Mouse (Mus musculus): Measurements from ENCODE around the gene Kirrel3. TPM values are rescaled to one million over a fixed set of nuclear protein-coding genes. Genes with fewer than 3 reads are reported as not detected.

Kirrel3 gene
- polyA plus RNA-seq (2014; fragmentation: Nextera tagmentation; extraction: Ambion mirVana) = 3.2 and 4.0 TPM in 2 replicates

DNA sequence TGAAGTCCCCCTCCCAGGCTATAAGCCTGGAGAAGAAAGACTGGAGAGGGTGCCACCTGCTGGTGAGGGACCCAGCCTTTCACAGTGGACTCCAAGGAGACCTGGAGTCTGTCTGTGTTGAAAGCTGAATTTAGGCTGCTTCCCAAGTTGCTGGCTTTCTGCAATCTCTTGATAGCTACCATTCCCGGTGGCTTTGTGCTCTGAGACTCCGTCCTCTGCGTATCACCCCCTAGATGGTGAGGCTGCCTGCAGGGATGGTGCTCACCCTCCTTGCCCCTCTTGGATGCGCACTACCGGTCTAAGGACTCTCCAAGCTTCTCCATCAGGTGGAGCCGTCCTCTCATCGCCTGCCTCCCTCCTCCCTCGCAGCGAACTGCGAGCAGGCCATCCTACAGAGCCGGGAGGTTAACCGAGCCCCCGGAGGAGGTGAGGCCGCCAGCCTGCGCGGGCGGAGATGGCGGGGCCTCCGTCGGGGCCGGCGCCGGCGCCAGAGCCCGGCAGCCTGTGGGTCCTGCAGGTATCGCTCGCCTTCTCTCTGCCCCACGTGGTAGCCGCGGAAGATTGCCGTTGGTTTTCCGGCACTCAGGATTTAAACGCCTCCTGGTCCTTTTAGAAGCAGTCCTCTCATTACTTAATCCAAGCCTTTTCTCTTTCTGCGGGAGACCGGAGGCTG, at the start of gene Kirrel3:
Gene Kirrel3 (plus strand): TSS at position 136 of the 673 bp plus-strand sequence.
- H3K4me2 ChIP-seq (replicated peaks; ENCODE audit: low read depth, low read length) = peak within 1 kb of the TSS; percentile 93
- 0% methylated on average over 35 of the region's 35 CpGs for WGBS
- ATAC-seq (ENCODE audit: low FRiP score, low TSS enrichment) = peak; percentile 83
- no peak within 1 kb of the TSS for H3K27ac ChIP-seq (ENCODE audit: low read depth, low read length)
- H3K36me3 ChIP-seq (ENCODE audit: control insufficient read depth, insufficient read depth, low read length) = no peaks in the 10 kb centered on the region
- no peaks in the 10 kb centered on the region for H3K9me3 ChIP-seq (ENCODE audit: control insufficient read depth, low read length)
- H3K4me1 ChIP-seq (ENCODE audit: control insufficient read depth, insufficient read depth, low read length) = peaks cover 3% of the 10 kb centered on the region
- peak within 1 kb of the TSS; percentile 49 for H3K4me3 ChIP-seq (ENCODE audit: low read length)
- peak within 1 kb of the TSS; percentile 51; the same call in 1 of the 2 replicates for H3K9ac ChIP-seq (ENCODE audit: low read depth, low read length)
- peaks cover 19% of the 10 kb centered on the region; the same call in 1 of the 2 replicates for H3K27me3 ChIP-seq (ENCODE audit: control insufficient read depth, insufficient read depth, low read length)

DNA sequence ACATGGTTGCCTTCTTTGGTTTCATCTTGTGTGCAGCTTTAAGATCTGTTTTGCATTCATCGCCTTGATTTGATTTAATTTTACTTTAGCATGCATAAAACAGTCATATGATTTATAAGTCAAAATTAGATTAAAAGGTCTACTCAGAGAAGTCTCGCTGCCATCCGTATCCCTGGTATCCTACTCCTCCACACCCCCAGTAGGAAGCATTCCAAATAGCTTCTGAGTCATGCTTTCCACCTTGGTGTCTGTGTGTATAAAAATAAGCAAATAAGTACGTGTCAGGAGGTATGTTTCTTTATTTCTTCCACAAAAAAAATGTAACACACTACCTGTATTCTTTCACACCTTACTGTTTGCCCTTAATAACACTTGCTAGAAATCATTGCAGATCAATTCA, 45.0 kb upstream of the Kirrel3 start:
- Histone ChIP-seq H3K36me3 (ENCODE audit: control insufficient read depth, insufficient read depth, low read length) (no peaks in the 10 kb centered on the region), H3K4me3 (ENCODE audit: low read length) (no peak overlapping the region), H3K9me3 (ENCODE audit: control insufficient read depth, low read length) (no peaks in the 10 kb centered on the region), H3K27ac (ENCODE audit: low read depth, low read length) (no peak overlapping the region), H3K4me2 (replicated peaks; ENCODE audit: low read depth, low read length) (no peak overlapping the region), H3K9ac (ENCODE audit: low read depth, low read length) (no peak overlapping the region), H3K27me3 (ENCODE audit: control insufficient read depth, insufficient read depth, low read length) (no peaks in the 10 kb centered on the region), H3K4me1 (ENCODE audit: control insufficient read depth, insufficient read depth, low read length) (no peaks in the 10 kb centered on the region)
- ATAC-seq (ENCODE audit: low FRiP score, low TSS enrichment) = no peak
- 78% methylated on average over 4 of the region's 4 CpGs for WGBS

DNA sequence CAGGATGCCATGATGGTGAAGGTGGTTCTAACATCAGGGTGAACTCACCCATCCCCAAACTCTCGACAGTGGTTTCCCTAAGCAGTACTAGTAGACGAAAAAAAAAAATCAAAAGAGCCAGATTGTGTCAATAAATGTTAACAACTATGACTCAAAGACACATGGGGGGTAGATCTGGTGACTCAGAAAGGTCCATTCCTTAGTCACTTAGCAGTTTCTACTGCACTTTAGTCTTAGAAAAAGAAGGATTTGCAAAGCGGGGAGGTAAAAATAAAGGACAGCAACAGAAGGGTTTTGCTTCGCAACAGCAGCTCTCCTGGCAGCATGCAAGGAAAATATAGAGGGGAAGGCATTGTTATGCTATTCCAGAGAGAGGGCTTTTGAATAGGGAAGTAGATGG, 41.7 kb upstream of the Kirrel3 start:
- Histone ChIP-seq H3K9me3 (ENCODE audit: control insufficient read depth, low read length) (no peaks in the 10 kb centered on the region), H3K4me2 (replicated peaks; ENCODE audit: low read depth, low read length) (no peak overlapping the region), H3K4me3 (ENCODE audit: low read length) (no peak overlapping the region), H3K27ac (ENCODE audit: low read depth, low read length) (no peak overlapping the region), H3K36me3 (ENCODE audit: control insufficient read depth, insufficient read depth, low read length) (no peaks in the 10 kb centered on the region), H3K4me1 (ENCODE audit: control insufficient read depth, insufficient read depth, low read length) (no peaks in the 10 kb centered on the region), H3K27me3 (ENCODE audit: control insufficient read depth, insufficient read depth, low read length) (no peaks in the 10 kb centered on the region), H3K9ac (ENCODE audit: low read depth, low read length) (no peak overlapping the region)
- 71% methylated on average over 4 of the region's 4 CpGs for WGBS
- ATAC-seq (ENCODE audit: low FRiP score, low TSS enrichment) = no peak

- Histone ChIP-seq H3K9me3 (ENCODE audit: control insufficient read depth, low read length) (no peaks in the 10 kb centered on the region), H3K9ac (ENCODE audit: low read depth, low read length) (no peak overlapping the region), H3K4me3 (ENCODE audit: low read length) (no peak overlapping the region), H3K4me1 (ENCODE audit: control insufficient read depth, insufficient read depth, low read length) (no peaks in the 10 kb centered on the region), H3K4me2 (replicated peaks; ENCODE audit: low read depth, low read length) (no peak overlapping the region), H3K36me3 (ENCODE audit: control insufficient read depth, insufficient read depth, low read length) (no peaks in the 10 kb centered on the region), H3K27me3 (ENCODE audit: control insufficient read depth, insufficient read depth, low read length) (no peaks in the 10 kb centered on the region), H3K27ac (ENCODE audit: low read depth, low read length) (no peak overlapping the region)
- no peak for ATAC-seq (ENCODE audit: low FRiP score, low TSS enrichment)
- WGBS = 81% methylated on average over 15 of the region's 15 CpGs
Measured at GRCm38 (mm10) chr9:34446497-34447350, 39.0 kb upstream of the Kirrel3 start.

- H3K9me3 ChIP-seq (ENCODE audit: control insufficient read depth, low read length) = no peaks in the 10 kb centered on the region
- no peaks in the 10 kb centered on the region for H3K27me3 ChIP-seq (ENCODE audit: control insufficient read depth, insufficient read depth, low read length)
- no peak for ATAC-seq (ENCODE audit: low FRiP score, low TSS enrichment)
- no peaks in the 10 kb centered on the region for H3K36me3 ChIP-seq (ENCODE audit: control insufficient read depth, insufficient read depth, low read length)
- WGBS = 92% methylated on average over 2 of the region's 2 CpGs
- H3K4me2 ChIP-seq (replicated peaks; ENCODE audit: low read depth, low read length) = no peak overlapping the region
- H3K9ac ChIP-seq (ENCODE audit: low read depth, low read length) = no peak overlapping the region
- no peak overlapping the region for H3K4me3 ChIP-seq (ENCODE audit: low read length)
- no peaks in the 10 kb centered on the region for H3K4me1 ChIP-seq (ENCODE audit: control insufficient read depth, insufficient read depth, low read length)
- H3K27ac ChIP-seq (ENCODE audit: low read depth, low read length) = no peak overlapping the region
Measured at GRCm38 (mm10) chr9:34447736-34448135, 38.0 kb upstream of the Kirrel3 start.

DNA sequence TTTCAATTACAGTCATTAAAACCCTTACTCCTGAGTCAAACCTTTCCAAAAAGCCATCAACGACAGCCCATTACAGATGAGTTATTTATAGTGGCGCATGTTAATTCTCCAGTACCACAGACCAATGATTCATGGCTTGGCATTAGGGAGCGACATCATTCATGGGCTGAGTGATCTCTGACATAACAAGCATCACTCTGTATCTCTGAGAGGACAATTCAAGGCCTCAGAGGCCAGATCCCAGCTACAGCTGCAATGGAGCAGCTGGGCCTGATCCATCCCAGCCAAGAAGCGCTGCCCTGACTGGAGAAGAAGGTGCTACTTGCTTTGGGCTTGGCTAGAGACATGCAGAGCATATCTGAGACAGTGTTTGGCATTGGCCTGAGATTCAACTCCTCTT, 37.2 kb upstream of the Kirrel3 start:
- H3K4me2 ChIP-seq (replicated peaks; ENCODE audit: low read depth, low read length) = no peak overlapping the region
- no peaks in the 10 kb centered on the region for H3K4me1 ChIP-seq (ENCODE audit: control insufficient read depth, insufficient read depth, low read length)
- H3K9ac ChIP-seq (ENCODE audit: low read depth, low read length) = no peak overlapping the region
- WGBS = 81% methylated on average over 4 of the region's 4 CpGs
- no peak overlapping the region for H3K4me3 ChIP-seq (ENCODE audit: low read length)
- H3K27ac ChIP-seq (ENCODE audit: low read depth, low read length) = no peak overlapping the region
- no peaks in the 10 kb centered on the region for H3K36me3 ChIP-seq (ENCODE audit: control insufficient read depth, insufficient read depth, low read length)
- no peak for ATAC-seq (ENCODE audit: low FRiP score, low TSS enrichment)
- no peaks in the 10 kb centered on the region for H3K9me3 ChIP-seq (ENCODE audit: control insufficient read depth, low read length)
- H3K27me3 ChIP-seq (ENCODE audit: control insufficient read depth, insufficient read depth, low read length) = no peaks in the 10 kb centered on the region

- Histone ChIP-seq H3K9ac (ENCODE audit: low read depth, low read length) (no peak overlapping the region), H3K36me3 (ENCODE audit: control insufficient read depth, insufficient read depth, low read length) (no peaks in the 10 kb centered on the region), H3K4me1 (ENCODE audit: control insufficient read depth, insufficient read depth, low read length) (no peaks in the 10 kb centered on the region), H3K4me2 (replicated peaks; ENCODE audit: low read depth, low read length) (no peak overlapping the region), H3K27ac (ENCODE audit: low read depth, low read length) (no peak overlapping the region), H3K4me3 (ENCODE audit: low read length) (no peak overlapping the region), H3K9me3 (ENCODE audit: control insufficient read depth, low read length) (no peaks in the 10 kb centered on the region), H3K27me3 (ENCODE audit: control insufficient read depth, insufficient read depth, low read length) (no peaks in the 10 kb centered on the region)
- WGBS = 73% methylated on average over 5 of the region's 5 CpGs
- ATAC-seq (ENCODE audit: low FRiP score, low TSS enrichment) = no peak
Measured at GRCm38 (mm10) chr9:34458189-34458588, 27.5 kb upstream of the Kirrel3 start.

GRCm38 (mm10) chr9:34459968-34460367, 25.7 kb upstream of the Kirrel3 start:
- Histone ChIP-seq H3K27me3 (ENCODE audit: control insufficient read depth, insufficient read depth, low read length) (no peaks in the 10 kb centered on the region), H3K27ac (ENCODE audit: low read depth, low read length) (no peak overlapping the region), H3K9ac (ENCODE audit: low read depth, low read length) (no peak overlapping the region), H3K4me1 (ENCODE audit: control insufficient read depth, insufficient read depth, low read length) (no peaks in the 10 kb centered on the region), H3K9me3 (ENCODE audit: control insufficient read depth, low read length) (no peaks in the 10 kb centered on the region), H3K36me3 (ENCODE audit: control insufficient read depth, insufficient read depth, low read length) (no peaks in the 10 kb centered on the region), H3K4me3 (ENCODE audit: low read length) (no peak overlapping the region), H3K4me2 (replicated peaks; ENCODE audit: low read depth, low read length) (no peak overlapping the region)
- WGBS = 67% methylated on average over 5 of the region's 5 CpGs
- no peak for ATAC-seq (ENCODE audit: low FRiP score, low TSS enrichment)

GRCm38 (mm10) chr9:34463666-34464065, 22.0 kb upstream of the Kirrel3 start:
- Histone ChIP-seq H3K36me3 (ENCODE audit: control insufficient read depth, insufficient read depth, low read length) (no peaks in the 10 kb centered on the region), H3K27ac (ENCODE audit: low read depth, low read length) (no peak overlapping the region), H3K27me3 (ENCODE audit: control insufficient read depth, insufficient read depth, low read length) (no peaks in the 10 kb centered on the region), H3K4me1 (ENCODE audit: control insufficient read depth, insufficient read depth, low read length) (no peaks in the 10 kb centered on the region), H3K4me3 (ENCODE audit: low read length) (no peak overlapping the region), H3K9ac (ENCODE audit: low read depth, low read length) (no peak overlapping the region), H3K4me2 (replicated peaks; ENCODE audit: low read depth, low read length) (no peak overlapping the region), H3K9me3 (ENCODE audit: control insufficient read depth, low read length) (no peaks in the 10 kb centered on the region)
- no peak for ATAC-seq (ENCODE audit: low FRiP score, low TSS enrichment)
- WGBS = 51% methylated on average over 2 of the region's 2 CpGs
